Mouse (Mus musculus): ENCODE results near the gene Arhgap31.

GRCm38 (mm10) chr16:38760834-38761375 is 47.8 kb upstream of the Arhgap31 start:
- no peak for TF ChIP-seq CTCF (IDR thresholded peaks at IDR 0.05; ENCODE audit: low read depth)
- TF ChIP-seq EP300 (IDR thresholded peaks at IDR 0.05; ENCODE audit: low read depth): no peak

Measured in liver, postnatal 0 days (tissue).